Mouse (Mus musculus) lung, embryonic 14.5 days (tissue): ENCODE measurements around the gene Arhgef28. TPM values are rescaled to one million over a fixed set of nuclear protein-coding genes. Genes with fewer than 3 reads are reported as not detected.

Source experiments
- ATAC-seq: fragments of 200-750 bp; cut with Nextera tagmentation; 2 replicates; pipeline ENCODE4 v1.8.0; 2017; ENCODE audit warnings: mild to moderate bottlenecking, moderate TSS enrichment, moderate library complexity; ENCODE audit not compliant: insufficient read depth
- DNase-seq: peaks from one replicate; pipeline ENCODE4 v3.0.0-alpha.2; 2015
- H3K27ac ChIP-seq: fragments of 300-500 bp; sonication (generic); 2 replicates; pipeline ENCODE4 v1.5.1; 2014; ENCODE audit warnings: low read depth, mild to moderate bottlenecking, moderate library complexity
- H3K27me3 ChIP-seq: fragments of 300-500 bp; sonication (generic); 2 replicates; pipeline ENCODE4 v1.6.1; 2014; ENCODE audit warnings: low read length, control low read depth; ENCODE audit not compliant: insufficient read depth
- H3K36me3 ChIP-seq: fragments of 300-500 bp; sonication (generic); 2 replicates; pipeline ENCODE4 v1.6.1; 2014; ENCODE audit warnings: control low read depth; ENCODE audit not compliant: insufficient read depth
- H3K4me1 ChIP-seq: fragments of 300-500 bp; sonication (generic); 2 replicates; pipeline ENCODE4 v1.6.1; 2014; ENCODE audit warnings: antibody characterized with exemption, control low read depth; ENCODE audit not compliant: insufficient read depth
- H3K4me2 ChIP-seq: fragments of 300-500 bp; sonication (generic); 2 replicates; pipeline ENCODE4 v1.6.1; 2014; ENCODE audit warnings: mild to moderate bottlenecking
- H3K4me3 ChIP-seq: fragments of 300-500 bp; sonication (generic); 2 replicates; pipeline ENCODE4 v1.5.1; 2014; ENCODE audit warnings: low read depth, low read length
- H3K9ac ChIP-seq: fragments of 300-500 bp; sonication (generic); 2 replicates; pipeline ENCODE4 v1.6.1; 2014
- H3K9me3 ChIP-seq: fragments of 300-500 bp; sonication (generic); 2 replicates; pipeline ENCODE4 v1.6.1; 2016; ENCODE audit warnings: low read depth, low read length, control low read depth
- CTCF ChIP-seq: IDR thresholded peaks from 2 replicates; pipeline ENCODE4 v1.5.1; 2016; ENCODE audit warnings: antibody characterized with exemption, low read depth
- WGBS: fragments of 180-500 bp; shearing (Covaris S2); extraction: QIAGEN DNeasy Blood & Tissue Kit; methylation state at CpG from one replicate; pipeline ENCODE4 v1.1.7; 2014; 5-methylcytosine and 5-hydroxymethylcytosine counted together
- polyA plus RNA-seq: library from polyadenylated mRNA; unstranded; fragments of >200 nt; fragmentation: Nextera tagmentation; extraction: Ambion mirVana; gene quantifications from 2 replicates; pipeline ENCODE4 v1.2.1, GENCODE M21; 2014

The Arhgef28 gene
- polyA plus RNA-seq, 1 experiment from 2014 or later, result 15.0 TPM

DNA sequence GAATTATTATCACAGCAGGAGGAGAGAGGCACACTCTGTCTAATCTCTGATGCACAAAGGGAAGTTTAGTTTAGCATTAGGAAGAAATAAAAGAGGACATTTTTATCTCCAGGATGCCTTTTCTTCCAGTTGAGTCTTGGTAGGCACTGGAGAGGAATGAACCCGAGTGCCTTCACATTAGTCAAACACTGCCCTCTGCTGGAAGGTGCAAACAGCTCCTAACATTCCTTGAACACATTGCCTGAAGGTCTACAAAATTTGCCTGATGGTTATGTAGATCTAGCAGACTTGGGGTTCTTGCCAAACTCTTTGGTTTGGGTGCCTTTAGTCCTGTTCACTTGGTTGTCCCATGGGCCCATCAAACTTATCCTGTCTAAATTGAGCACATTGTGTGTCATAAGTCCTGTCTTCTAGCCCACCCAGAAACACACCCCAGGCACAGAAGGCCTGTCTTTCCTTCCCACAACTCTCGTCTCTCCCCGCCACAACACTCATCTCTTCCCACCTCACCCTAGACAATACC, 165.6 kb downstream of the Arhgef28 start:
- no peaks in the 10 kb centered on the region for H3K4me1 ChIP-seq
- no peaks in the 10 kb centered on the region for H3K9me3 ChIP-seq
- H3K4me3 ChIP-seq, result no peak overlapping the region
- DNase-seq (peak; percentile 69), ATAC-seq (no peak)
- WGBS, result 58% methylated on average over 3 of the region's 3 CpGs
- no peak overlapping the region for H3K27ac ChIP-seq
- H3K9ac ChIP-seq, result no peak overlapping the region
- no peak overlapping the region for H3K4me2 ChIP-seq
- H3K27me3 ChIP-seq, result no peaks in the 10 kb centered on the region
- TF ChIP-seq CTCF, result peak; percentile 65
- H3K36me3 ChIP-seq, result no peaks in the 10 kb centered on the region

DNA sequence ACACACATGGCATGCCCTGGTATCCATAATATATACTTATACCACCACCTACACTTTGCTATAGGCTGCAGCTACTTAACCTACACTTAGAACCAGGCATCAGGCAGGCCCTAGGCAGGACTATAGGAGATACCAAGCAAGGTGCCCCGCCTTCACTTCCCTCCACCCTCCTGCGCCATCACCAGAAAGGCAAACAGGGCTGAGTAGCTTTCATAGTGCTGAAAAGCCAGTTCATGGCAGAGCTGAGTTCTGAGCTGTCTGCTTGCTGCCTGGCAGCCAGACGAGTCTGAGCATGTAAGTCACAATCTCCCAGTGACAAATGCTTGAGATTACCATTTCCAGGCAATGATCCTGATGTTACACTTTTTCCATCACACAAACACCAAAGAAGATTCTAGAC, 167.5 kb downstream of the Arhgef28 start:
- WGBS, result 50% methylated on average over 3 of the region's 3 CpGs
- no peak for DNase-seq

GRCm38 (mm10) chr13:98037693-98038092, 168.5 kb downstream of the Arhgef28 start:
- TF ChIP-seq CTCF, result no peak
- Histone ChIP-seq H3K4me1 (no peaks in the 10 kb centered on the region), H3K9ac (no peak overlapping the region), H3K27ac (no peak overlapping the region), H3K9me3 (no peaks in the 10 kb centered on the region), H3K27me3 (no peaks in the 10 kb centered on the region), H3K36me3 (no peaks in the 10 kb centered on the region), H3K4me3 (no peak overlapping the region), H3K4me2 (no peak overlapping the region)
- ATAC-seq, result no peak
- no peak for DNase-seq

More for the DNA sequence above, 167.5 kb downstream of the Arhgef28 start:
- Histone ChIP-seq H3K4me3 (no peak overlapping the region), H3K4me1 (no peaks in the 10 kb centered on the region), H3K27ac (no peak overlapping the region), H3K4me2 (no peak overlapping the region), H3K36me3 (no peaks in the 10 kb centered on the region), H3K27me3 (no peaks in the 10 kb centered on the region), H3K9ac (no peak overlapping the region), H3K9me3 (no peaks in the 10 kb centered on the region)
- TF ChIP-seq CTCF, result no peak
- ATAC-seq, result no peak

DNA sequence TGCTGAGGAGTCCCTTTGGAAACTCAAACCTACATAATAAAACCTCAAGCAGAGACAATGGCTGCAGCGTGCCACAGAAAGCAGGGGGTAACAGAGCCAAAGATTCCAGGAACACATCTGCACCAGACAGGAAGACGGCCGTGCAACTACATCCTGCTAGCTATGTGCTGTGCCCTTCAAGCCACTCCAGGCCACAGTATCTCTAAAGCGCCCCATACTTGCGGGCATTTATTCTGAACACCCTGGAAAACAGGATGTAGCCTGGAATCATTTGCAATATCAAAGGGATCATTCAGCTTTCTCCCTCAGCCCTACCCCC, 174.6 kb downstream of the Arhgef28 start:
- TF ChIP-seq CTCF, result no peak

DNA sequence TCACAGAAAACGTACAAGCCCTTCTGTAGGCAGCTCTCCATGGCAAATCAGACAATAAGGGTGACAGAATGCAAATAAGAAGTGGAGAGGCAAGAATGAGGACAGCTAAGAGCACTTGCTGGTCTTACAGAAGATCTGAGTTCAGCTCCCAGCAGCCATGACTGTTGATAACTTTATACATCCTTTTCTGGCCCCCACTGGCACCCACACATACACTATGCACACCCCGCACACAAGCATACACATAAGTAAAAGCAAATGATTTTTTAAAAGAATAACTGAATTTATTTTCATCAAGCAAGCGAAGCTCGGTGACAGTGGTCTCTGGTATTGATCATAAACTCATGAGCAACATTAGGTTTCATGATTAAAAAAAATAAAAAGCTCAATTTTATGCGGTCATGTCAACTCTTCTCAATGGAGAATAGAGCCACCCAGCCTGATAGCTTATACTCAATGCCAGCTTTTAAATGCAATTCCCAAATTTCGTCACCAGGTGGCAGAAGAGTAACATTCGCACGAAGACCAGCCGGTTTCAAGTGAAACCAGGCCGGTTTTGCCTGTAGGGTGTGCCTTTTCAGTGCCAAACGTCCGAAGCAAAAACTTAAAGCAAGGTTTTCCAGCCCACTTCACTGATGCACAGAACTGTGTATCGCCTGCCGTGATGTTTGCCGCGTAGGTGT, 175.1 kb downstream of the Arhgef28 start:
- DNase-seq, result peak; percentile 98
- WGBS, result 15% methylated on average over 16 of the region's 16 CpGs
- peak overlapping the region; percentile 64 for H3K27ac ChIP-seq

More for the DNA sequence above, 174.6 kb downstream of the Arhgef28 start:
- 18% methylated on average over 5 of the region's 5 CpGs for WGBS
- peak overlapping the region; percentile 64 for H3K27ac ChIP-seq
- H3K4me2 ChIP-seq, result peak overlapping the region; percentile 50
- peak overlapping the region; percentile 17 for H3K4me3 ChIP-seq
- H3K36me3 ChIP-seq, result no peaks in the 10 kb centered on the region
- peak; percentile 13; the same call in 1 of the 2 replicates for ATAC-seq
- no peaks in the 10 kb centered on the region for H3K9me3 ChIP-seq
- no peak for DNase-seq
- H3K4me1 ChIP-seq, result peaks cover 10% of the 10 kb centered on the region
- no peaks in the 10 kb centered on the region for H3K27me3 ChIP-seq
- peak overlapping the region; percentile 41; the same call in 1 of the 2 replicates for H3K9ac ChIP-seq

DNA sequence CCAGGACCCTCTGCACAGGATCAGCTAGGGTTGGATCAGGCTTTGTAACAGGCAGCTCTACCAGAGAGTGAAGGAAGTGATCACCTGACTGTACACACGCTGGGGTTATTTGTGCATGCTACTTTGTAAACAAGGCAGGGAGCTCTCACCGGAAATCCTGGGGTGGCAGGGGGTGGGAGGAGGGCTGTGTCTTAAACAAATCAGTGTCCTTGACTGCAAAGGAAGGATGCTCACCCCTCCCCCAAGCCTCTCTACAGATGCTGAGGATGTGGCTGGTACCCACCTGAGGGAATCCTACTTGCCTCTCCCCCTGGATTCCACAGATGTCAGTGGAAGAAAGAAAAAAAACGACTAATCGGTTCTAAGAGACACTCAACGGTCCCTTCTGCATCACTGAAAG, 176.2 kb downstream of the Arhgef28 start:
- DNase-seq, result no peak
- ATAC-seq, result no peak
- no peak overlapping the region for H3K4me3 ChIP-seq
- no peaks in the 10 kb centered on the region for H3K27me3 ChIP-seq
- H3K9ac ChIP-seq, result no peak overlapping the region
- H3K36me3 ChIP-seq, result no peaks in the 10 kb centered on the region
- H3K9me3 ChIP-seq, result no peaks in the 10 kb centered on the region
- no peak overlapping the region for H3K27ac ChIP-seq
- peaks cover 10% of the 10 kb centered on the region for H3K4me1 ChIP-seq
- TF ChIP-seq CTCF, result no peak
- 16% methylated on average over 5 of the region's 5 CpGs for WGBS
- no peak overlapping the region for H3K4me2 ChIP-seq

More for the DNA sequence above, 175.1 kb downstream of the Arhgef28 start:
- peak overlapping the region; percentile 50 for H3K4me2 ChIP-seq
- peak overlapping the region; percentile 17 for H3K4me3 ChIP-seq
- ATAC-seq, result peak; percentile 44
- peaks cover 10% of the 10 kb centered on the region for H3K4me1 ChIP-seq
- no peaks in the 10 kb centered on the region for H3K27me3 ChIP-seq
- no peaks in the 10 kb centered on the region for H3K36me3 ChIP-seq
- peak overlapping the region; percentile 41; the same call in 1 of the 2 replicates for H3K9ac ChIP-seq
- no peaks in the 10 kb centered on the region for H3K9me3 ChIP-seq
- peak; percentile 96 for TF ChIP-seq CTCF

DNA sequence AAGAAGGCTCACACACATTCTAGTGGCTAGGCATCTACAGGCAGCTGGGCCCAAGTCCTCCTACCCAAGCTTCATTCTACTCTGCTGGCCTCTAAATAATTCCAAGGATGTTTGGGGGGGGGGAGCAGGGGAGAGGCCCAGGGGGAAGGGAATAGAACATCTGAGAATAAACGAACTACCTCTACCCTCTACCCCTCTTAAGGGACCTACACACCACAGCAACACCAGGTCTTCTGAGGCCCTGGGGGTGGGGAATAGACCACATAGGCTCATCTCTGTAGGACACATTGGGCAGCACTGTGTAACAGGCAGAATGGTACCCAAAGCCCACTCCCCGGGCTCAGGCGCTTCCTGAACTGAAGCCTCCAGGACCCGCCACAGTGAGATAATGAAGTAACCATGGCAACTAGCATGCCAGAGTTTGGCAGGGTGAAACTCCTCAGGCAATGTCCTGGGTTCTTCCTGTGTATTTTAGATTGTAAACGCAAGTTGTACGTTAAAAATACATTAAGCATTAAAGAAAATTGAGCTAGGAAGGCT, 177.5 kb downstream of the Arhgef28 start:
- Histone ChIP-seq H3K36me3 (no peaks in the 10 kb centered on the region), H3K4me1 (peaks cover 10% of the 10 kb centered on the region), H3K4me3 (no peak overlapping the region), H3K9ac (no peak overlapping the region), H3K27ac (no peak overlapping the region), H3K27me3 (no peaks in the 10 kb centered on the region), H3K4me2 (no peak overlapping the region), H3K9me3 (no peaks in the 10 kb centered on the region)
- no peak for TF ChIP-seq CTCF
- DNase-seq (no peak), ATAC-seq (no peak)
- WGBS, result 25% methylated on average over 6 of the region's 6 CpGs
